Mouse (Mus musculus): ENCODE measurements around the gene Gm20929.
"Not testable (repeated sequence)": the region's sequence is repeated elsewhere in the genome, so short reads cannot be mapped to it uniquely, and the experiment has no call there.

Gene Gm20929

GRCm38 (mm10) chrY:53843649-53844048 is at the start of gene Gm20929:
Gene Gm20929, plus strand, starts transcription at chrY:53843949.
- CTCF ChIA-PET, POLR2A ChIA-PET: not testable (repeated sequence)
